Mouse (Mus musculus) intestine, embryonic 14.5 days (tissue): ENCODE measurements around the gene Mboat1. TPM values are rescaled to one million over a fixed set of nuclear protein-coding genes. Genes with fewer than 3 reads are reported as not detected.

Source experiments
- ATAC-seq: fragments of 200-750 bp; cut with Nextera tagmentation; replicated peaks from 2 replicates; pipeline ENCODE4 v1.8.0; 2017; ENCODE audit warnings: low read depth, moderate number of reproducible peaks, moderate TSS enrichment, moderate library complexity; ENCODE audit not compliant: low FRiP score, low TSS enrichment
- DNase-seq: peaks from one replicate; pipeline ENCODE4 v3.0.0-alpha.2; 2018; ENCODE audit warnings: low spot score
- H3K27ac ChIP-seq: fragments of 300-500 bp; sonication (generic); 2 replicates; pipeline ENCODE4 v1.5.1; 2014; ENCODE audit warnings: low read depth, mild to moderate bottlenecking, control low read depth
- H3K27me3 ChIP-seq: fragments of 300-500 bp; sonication (generic); replicated peaks from 2 replicates; pipeline ENCODE4 v1.6.1; 2014; ENCODE audit warnings: low read length, control low read depth; ENCODE audit not compliant: control insufficient read depth, insufficient read depth
- H3K36me3 ChIP-seq: fragments of 300-500 bp; sonication (generic); 2 replicates; pipeline ENCODE4 v1.6.1; 2014; ENCODE audit warnings: low read length, control low read depth; ENCODE audit not compliant: control insufficient read depth, insufficient read depth
- H3K4me1 ChIP-seq: fragments of 300-500 bp; sonication (generic); replicated peaks from 2 replicates; pipeline ENCODE4 v1.6.1; 2014; ENCODE audit warnings: low read length, control low read depth, mixed read lengths; ENCODE audit not compliant: control insufficient read depth, insufficient read depth
- H3K4me2 ChIP-seq: fragments of 300-500 bp; sonication (generic); 2 replicates; pipeline ENCODE4 v1.6.1; 2014; ENCODE audit warnings: low read length
- H3K4me3 ChIP-seq: fragments of 300-500 bp; sonication (generic); 2 replicates; pipeline ENCODE4 v1.5.1; 2014; ENCODE audit warnings: low read depth, low read length, control low read depth, mixed read lengths
- H3K9ac ChIP-seq: fragments of 300-500 bp; sonication (generic); 2 replicates; pipeline ENCODE4 v1.6.1; 2014; ENCODE audit warnings: mild to moderate bottlenecking, low read length
- H3K9me3 ChIP-seq: fragments of 300-500 bp; sonication (generic); 2 replicates; pipeline ENCODE4 v1.6.1; 2016; ENCODE audit warnings: low read length, control low read depth; ENCODE audit not compliant: control insufficient read depth
- WGBS: fragments of 180-500 bp; shearing (Covaris S2); extraction: QIAGEN DNeasy Blood & Tissue Kit; methylation state at CpG from one replicate; pipeline ENCODE4 v1.1.7; 2014; 5-methylcytosine and 5-hydroxymethylcytosine counted together
- polyA plus RNA-seq: library from polyadenylated mRNA; unstranded; fragments of >200 nt; fragmentation: Nextera tagmentation; extraction: Ambion mirVana; gene quantifications from 2 replicates; pipeline ENCODE4 v1.2.1, GENCODE M21; 2014

Gene Mboat1
- polyA plus RNA-seq, 1 experiment from 2014 or later: 49.6 TPM

DNA sequence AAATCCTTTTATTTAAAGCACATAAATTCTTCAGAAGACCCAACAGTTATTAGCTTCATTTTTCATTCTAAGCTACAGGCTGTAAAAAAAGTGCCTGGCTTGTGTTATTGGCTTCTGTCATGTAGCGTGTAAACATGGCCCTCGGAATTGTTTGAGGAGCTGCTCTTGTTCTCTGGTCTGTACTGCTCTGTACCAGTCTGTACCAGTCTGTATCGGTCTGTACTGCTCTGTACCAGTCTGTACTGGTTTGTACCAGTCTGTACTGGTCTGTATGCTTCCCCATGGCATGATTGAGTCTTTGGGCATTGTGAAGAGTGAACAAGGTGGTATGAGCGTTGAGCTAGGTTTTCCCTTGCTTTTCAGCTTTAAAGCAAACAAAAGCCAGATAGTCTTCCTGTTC, 32.5 kb downstream of the Mboat1 start:
- no peak for ATAC-seq
- Histone ChIP-seq H3K27me3 (no peaks in the 10 kb centered on the region), H3K36me3 (no peaks in the 10 kb centered on the region), H3K9ac (no peak overlapping the region), H3K27ac (no peak overlapping the region), H3K4me3 (no peak overlapping the region), H3K4me2 (no peak overlapping the region), H3K4me1 (no peaks in the 10 kb centered on the region), H3K9me3 (no peaks in the 10 kb centered on the region)
- DNase-seq: no peak
- 75% methylated on average over 4 of the region's 4 CpGs for WGBS

DNA sequence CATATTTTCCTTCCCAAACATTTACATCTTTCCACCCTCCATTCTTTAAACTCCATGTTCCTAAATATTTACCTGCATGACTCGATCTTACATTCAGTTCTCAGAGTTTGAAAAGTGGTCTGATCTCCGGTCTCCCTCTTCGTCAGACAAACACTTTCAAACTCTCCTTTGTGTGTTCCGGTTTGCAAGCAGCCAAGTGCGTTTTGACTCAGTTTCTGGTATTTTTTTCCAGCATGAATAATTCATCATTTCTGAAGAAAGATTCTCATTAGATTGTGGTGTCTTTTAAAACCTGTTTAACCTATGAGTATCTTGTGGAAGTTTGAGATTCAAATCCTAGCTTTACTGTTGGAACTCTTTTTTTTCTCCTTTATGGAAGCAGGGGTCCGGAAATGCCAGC, 33.8 kb downstream of the Mboat1 start:
- Histone ChIP-seq H3K4me3 (no peak overlapping the region), H3K9me3 (no peaks in the 10 kb centered on the region), H3K4me1 (no peaks in the 10 kb centered on the region), H3K4me2 (no peak overlapping the region), H3K27ac (no peak overlapping the region), H3K9ac (no peak overlapping the region), H3K36me3 (no peaks in the 10 kb centered on the region), H3K27me3 (no peaks in the 10 kb centered on the region)
- ATAC-seq (no peak), DNase-seq (no peak)
- 63% methylated on average over 6 of the region's 6 CpGs for WGBS

DNA sequence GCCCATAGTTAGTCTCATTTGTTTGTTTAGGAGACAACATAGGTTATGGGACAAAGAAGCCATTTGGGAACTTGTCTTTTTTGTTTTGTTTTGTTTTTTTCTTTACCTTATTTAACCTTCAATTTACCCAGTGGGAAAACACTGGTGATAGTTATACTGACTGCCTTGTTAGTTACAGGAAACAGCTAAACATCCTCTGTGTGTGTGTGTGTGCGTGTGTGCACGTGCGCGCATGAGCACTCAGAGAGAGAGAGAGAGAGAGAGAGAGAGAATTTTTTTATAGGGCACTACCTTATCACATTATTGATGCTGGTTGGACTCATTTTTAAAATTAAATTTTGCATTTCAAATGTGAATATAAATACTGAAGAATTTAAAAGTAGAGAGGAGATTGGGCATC, 38.3 kb downstream of the Mboat1 start:
- 88% methylated on average over 4 of the region's 4 CpGs for WGBS
- DNase-seq (no peak), ATAC-seq (no peak)
- H3K9ac ChIP-seq: no peak overlapping the region
- H3K9me3 ChIP-seq: no peaks in the 10 kb centered on the region
- no peak overlapping the region for H3K4me3 ChIP-seq
- H3K4me2 ChIP-seq: no peak overlapping the region
- H3K36me3 ChIP-seq: no peaks in the 10 kb centered on the region
- H3K27me3 ChIP-seq: no peaks in the 10 kb centered on the region
- H3K27ac ChIP-seq: no peak overlapping the region
- no peaks in the 10 kb centered on the region for H3K4me1 ChIP-seq

DNA sequence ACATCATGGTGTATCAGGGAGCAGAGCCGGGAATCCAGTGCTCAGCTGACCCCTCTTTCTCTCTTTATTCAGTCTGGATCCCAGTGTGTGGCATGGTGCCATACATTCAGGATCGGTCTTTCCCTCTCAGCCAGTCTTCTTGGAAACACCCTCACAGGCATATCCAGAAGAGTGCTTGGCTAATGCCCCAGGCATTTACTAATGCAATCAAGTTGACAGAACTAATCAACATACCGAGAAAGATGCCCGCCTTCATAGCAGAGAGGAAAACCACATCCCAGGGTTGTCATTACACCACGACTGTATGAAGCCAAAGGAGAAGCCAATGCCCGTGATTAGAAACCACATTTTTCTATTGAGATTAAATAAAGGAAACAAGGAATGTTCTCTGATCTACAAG, 41.1 kb downstream of the Mboat1 start:
- H3K27me3 ChIP-seq: no peaks in the 10 kb centered on the region
- H3K4me2 ChIP-seq: no peak overlapping the region
- no peaks in the 10 kb centered on the region for H3K9me3 ChIP-seq
- no peak overlapping the region for H3K9ac ChIP-seq
- no peaks in the 10 kb centered on the region for H3K36me3 ChIP-seq
- ATAC-seq: no peak
- DNase-seq: no peak
- H3K4me1 ChIP-seq: no peaks in the 10 kb centered on the region
- no peak overlapping the region for H3K4me3 ChIP-seq
- WGBS: 83% methylated on average over 6 of the region's 6 CpGs
- H3K27ac ChIP-seq: no peak overlapping the region

DNA sequence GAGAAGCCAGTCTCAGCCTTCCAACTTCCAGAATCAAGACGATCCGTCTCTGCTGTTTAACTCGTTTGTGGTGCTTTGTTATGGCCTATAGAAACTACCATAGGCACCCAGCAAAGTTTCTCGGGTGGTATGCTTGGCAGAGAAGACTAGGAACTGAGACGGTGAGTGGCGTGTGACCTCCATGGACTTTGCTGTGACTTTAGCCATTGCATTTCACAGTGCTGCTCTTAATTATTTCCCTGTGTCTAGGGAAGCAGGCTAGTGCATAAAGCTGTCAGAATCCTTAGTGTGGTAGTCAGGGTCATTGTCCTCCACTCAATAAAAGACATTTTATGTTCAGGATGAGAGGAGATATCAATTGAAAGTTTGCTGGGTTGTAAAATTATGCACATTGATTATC, 49.3 kb downstream of the Mboat1 start:
- H3K4me2 ChIP-seq: no peak overlapping the region
- H3K4me1 ChIP-seq: no peaks in the 10 kb centered on the region
- ATAC-seq (no peak), DNase-seq (no peak)
- no peak overlapping the region for H3K27ac ChIP-seq
- H3K4me3 ChIP-seq: no peak overlapping the region
- no peak overlapping the region for H3K9ac ChIP-seq
- WGBS: 79% methylated on average over 6 of the region's 6 CpGs
- no peaks in the 10 kb centered on the region for H3K27me3 ChIP-seq
- no peaks in the 10 kb centered on the region for H3K36me3 ChIP-seq
- no peaks in the 10 kb centered on the region for H3K9me3 ChIP-seq

DNA sequence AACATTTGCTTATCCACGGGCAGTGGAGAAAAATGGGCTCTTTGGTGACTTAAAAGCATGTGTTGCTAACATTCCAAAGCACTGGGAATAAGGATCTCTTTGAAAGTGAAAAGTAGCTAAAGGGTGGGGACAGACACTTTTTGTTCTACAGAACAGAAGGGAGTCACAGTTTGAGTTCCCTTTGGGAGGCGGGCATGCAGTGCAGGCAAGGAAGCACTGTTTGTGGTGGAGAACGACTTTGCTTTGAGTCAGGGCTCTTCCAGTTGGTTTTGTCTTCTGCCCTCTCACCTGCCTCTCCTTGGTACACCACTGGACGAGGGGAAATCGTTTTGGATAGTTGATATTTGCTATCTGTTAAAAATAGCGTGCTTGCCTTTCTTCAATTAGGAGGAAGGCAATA, 49.7 kb downstream of the Mboat1 start:
- Histone ChIP-seq H3K9ac (no peak overlapping the region), H3K36me3 (no peaks in the 10 kb centered on the region), H3K9me3 (no peaks in the 10 kb centered on the region), H3K4me2 (no peak overlapping the region), H3K27ac (no peak overlapping the region), H3K4me1 (no peaks in the 10 kb centered on the region), H3K4me3 (no peak overlapping the region), H3K27me3 (no peaks in the 10 kb centered on the region)
- 56% methylated on average over 6 of the region's 6 CpGs for WGBS
- ATAC-seq: no peak
- DNase-seq: no peak

DNA sequence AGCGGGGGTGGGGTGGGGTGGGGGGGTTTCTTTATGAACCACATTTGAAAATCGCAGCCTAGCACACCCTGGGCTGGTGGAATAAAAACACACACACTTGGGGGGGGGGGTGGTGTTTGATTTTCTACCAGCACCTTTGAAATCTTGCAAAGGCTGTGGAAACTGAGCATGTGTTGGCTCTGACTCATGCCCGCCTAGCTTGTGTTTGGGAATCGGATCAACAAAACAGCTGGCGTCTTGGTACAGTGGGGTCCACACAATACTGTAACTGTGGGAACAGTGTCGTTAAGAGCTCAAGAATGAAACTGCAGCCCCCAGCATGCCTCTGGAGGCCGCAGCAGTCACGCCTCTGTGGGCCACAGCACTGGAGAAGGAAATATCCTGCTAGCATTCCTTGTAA, 50.2 kb downstream of the Mboat1 start:
- Histone ChIP-seq H3K27ac (no peak overlapping the region), H3K9me3 (no peaks in the 10 kb centered on the region), H3K4me2 (no peak overlapping the region), H3K36me3 (no peaks in the 10 kb centered on the region), H3K27me3 (no peaks in the 10 kb centered on the region), H3K4me3 (no peak overlapping the region), H3K9ac (no peak overlapping the region), H3K4me1 (no peaks in the 10 kb centered on the region)
- ATAC-seq: no peak
- no peak for DNase-seq
- WGBS: 68% methylated on average over 8 of the region's 8 CpGs

DNA sequence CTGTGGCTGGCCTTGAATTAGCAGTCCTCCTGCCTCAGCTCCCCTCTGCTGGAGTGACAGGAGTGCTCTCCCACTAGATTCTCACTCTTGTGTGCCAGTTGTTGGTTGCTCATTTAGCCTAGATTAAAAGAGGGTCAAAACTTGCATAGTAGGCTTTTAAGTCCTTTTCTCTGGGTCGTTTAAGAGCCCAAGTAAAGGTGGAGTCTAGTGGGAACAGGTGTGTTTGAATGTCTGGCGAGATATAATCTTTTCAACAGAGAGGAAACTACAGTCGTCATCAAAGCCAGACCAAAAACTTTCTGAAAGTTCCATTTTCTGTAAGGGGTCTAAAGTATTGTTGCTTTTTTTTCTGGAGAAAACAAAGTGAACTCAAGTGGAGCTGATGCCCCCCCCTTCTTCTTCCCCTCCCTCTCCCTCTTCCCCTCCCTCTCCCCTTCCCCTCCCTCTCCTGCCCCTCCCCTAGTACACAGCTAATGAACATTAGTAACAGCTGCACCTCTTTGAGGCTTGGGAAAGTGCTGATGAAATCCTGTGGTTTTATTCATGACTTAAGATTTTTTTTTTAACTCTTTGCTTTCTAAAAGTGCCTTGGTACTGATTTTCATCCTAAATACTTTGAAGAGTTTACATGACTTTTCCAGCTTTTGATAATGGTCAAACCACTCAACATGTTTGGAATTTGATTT, 55.9 kb downstream of the Mboat1 start:
- no peak overlapping the region for H3K27ac ChIP-seq
- no peaks in the 10 kb centered on the region for H3K9me3 ChIP-seq
- H3K27me3 ChIP-seq: no peaks in the 10 kb centered on the region
- no peak overlapping the region for H3K9ac ChIP-seq
- no peaks in the 10 kb centered on the region for H3K4me1 ChIP-seq
- DNase-seq (no peak), ATAC-seq (no peak)
- no peaks in the 10 kb centered on the region for H3K36me3 ChIP-seq
- 64% methylated on average over 3 of the region's 3 CpGs for WGBS
- no peak overlapping the region for H3K4me2 ChIP-seq
- no peak overlapping the region for H3K4me3 ChIP-seq

DNA sequence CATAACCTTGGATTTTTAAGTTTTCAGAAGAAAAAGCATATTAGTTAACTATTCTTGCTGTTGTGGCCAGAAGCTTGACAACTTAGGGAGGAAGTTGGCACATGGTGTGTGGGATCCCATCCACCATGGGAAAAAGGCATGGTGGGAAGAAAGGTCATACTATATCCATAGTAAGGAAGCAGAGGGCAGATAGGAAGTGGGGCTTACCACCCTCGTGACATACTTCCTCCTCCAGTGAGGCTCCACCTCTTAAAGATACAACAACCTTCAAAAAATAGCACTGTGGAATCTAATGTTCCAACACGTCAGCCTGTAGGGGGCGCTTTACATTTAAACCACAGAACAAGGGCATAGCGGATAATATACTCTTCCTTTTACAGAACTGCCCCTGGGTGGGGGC, 57.1 kb downstream of the Mboat1 start:
- Histone ChIP-seq H3K4me2 (no peak overlapping the region), H3K4me1 (no peaks in the 10 kb centered on the region), H3K4me3 (no peak overlapping the region), H3K27ac (no peak overlapping the region), H3K9ac (no peak overlapping the region), H3K9me3 (no peaks in the 10 kb centered on the region), H3K36me3 (no peaks in the 10 kb centered on the region), H3K27me3 (no peaks in the 10 kb centered on the region)
- DNase-seq: no peak
- ATAC-seq: no peak
- 66% methylated on average over 4 of the region's 4 CpGs for WGBS
